Mouse (Mus musculus): ENCODE data around the gene Themis2. TPM values are rescaled to one million over a fixed set of nuclear protein-coding genes. Genes with fewer than 3 reads are reported as not detected.
"Not testable (repeated sequence)": the region's sequence is repeated elsewhere in the genome, so short reads cannot be mapped to it uniquely, and the experiment has no call there.

Themis2 gene
- polyA plus RNA-seq, 1 experiment from 2014 or later = 1.2 TPM

GRCm38 (mm10) chr4:132749258-132749982, 46.8 kb downstream of the Themis2 start:
- Histone ChIP-seq H3K27ac (replicated peaks in 1 of 2; ENCODE audit: control insufficient read depth in 1 of 2, insufficient read depth in 1 of 2, low read depth in 2 of 2, low read length in 2 of 2) (no peak overlapping the region), H3K9ac (ENCODE audit: low read length) (no peak overlapping the region), H3K4me2 (ENCODE audit: low read length) (no peak overlapping the region), H3K27me3 (ENCODE audit: control insufficient read depth, insufficient read depth, low read length) (no peaks in the 10 kb centered on the region), H3K4me1 (ENCODE audit: control insufficient read depth in 2 of 2, insufficient read depth in 2 of 2, low read length in 2 of 2) (peaks cover 0 to 3% of the 10 kb centered on the region in 2 experiments; a peak in 2 of 4 replicates), H3K36me3 (ENCODE audit: control insufficient read depth, insufficient read depth, low read length) (no peaks in the 10 kb centered on the region), H3K9me3 (ENCODE audit: control insufficient read depth, low read length) (no peaks in the 10 kb centered on the region), H3K4me3 (ENCODE audit: control insufficient read depth in 1 of 2, insufficient read depth in 1 of 2, low read depth in 1 of 2, low read length in 2 of 2) (no peak overlapping the region)
- no peak for ATAC-seq (ENCODE audit: insufficient number of reproducible peaks, insufficient read depth, low FRiP score, low read depth)
- 78% methylated on average over 6 of the region's 6 CpGs for WGBS

DNA sequence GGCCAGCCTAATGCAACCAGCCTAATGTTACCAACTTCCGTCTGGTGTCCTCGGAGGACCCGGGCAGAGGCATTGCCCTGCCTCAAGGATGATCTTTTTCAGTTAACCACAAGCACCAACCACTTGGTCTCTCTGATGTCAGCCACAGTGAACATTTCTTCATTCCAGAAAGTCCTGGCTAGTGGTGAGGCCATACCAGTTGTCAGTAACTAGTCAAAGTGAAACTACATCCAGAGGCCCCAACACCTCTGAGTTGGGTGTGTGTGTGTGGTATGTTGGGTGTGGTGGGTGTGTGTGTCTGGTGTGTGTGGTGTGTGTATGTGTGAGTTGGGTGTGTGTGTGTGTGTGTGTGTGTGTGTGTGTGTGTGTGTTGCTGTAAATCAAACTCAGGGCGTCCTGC, 47.4 kb downstream of the Themis2 start:
- Histone ChIP-seq H3K4me1 (ENCODE audit: control insufficient read depth in 2 of 2, insufficient read depth in 2 of 2, low read length in 2 of 2) (peaks cover 5 to 7% of the 10 kb centered on the region in 2 experiments; a peak in 3 of 4 replicates), H3K27me3 (ENCODE audit: control insufficient read depth, insufficient read depth, low read length) (no peaks in the 10 kb centered on the region), H3K36me3 (ENCODE audit: control insufficient read depth, insufficient read depth, low read length) (no peaks in the 10 kb centered on the region), H3K4me2 (ENCODE audit: low read length) (no peak overlapping the region), H3K9me3 (ENCODE audit: control insufficient read depth, low read length) (no peaks in the 10 kb centered on the region), H3K27ac (replicated peaks in 1 of 2; ENCODE audit: control insufficient read depth in 1 of 2, insufficient read depth in 1 of 2, low read depth in 2 of 2, low read length in 2 of 2) (no peak overlapping the region), H3K4me3 (ENCODE audit: control insufficient read depth in 1 of 2, insufficient read depth in 1 of 2, low read depth in 1 of 2, low read length in 2 of 2) (no peak overlapping the region), H3K9ac (ENCODE audit: low read length) (no peak overlapping the region)
- ATAC-seq (ENCODE audit: insufficient number of reproducible peaks, insufficient read depth, low FRiP score, low read depth) = no peak
- WGBS = 85% methylated on average over 4 of the region's 4 CpGs

- Histone ChIP-seq H3K9ac (ENCODE audit: low read length) (no peak overlapping the region), H3K27me3 (ENCODE audit: control insufficient read depth, insufficient read depth, low read length) (no peaks in the 10 kb centered on the region), H3K27ac (replicated peaks in 1 of 2; ENCODE audit: control insufficient read depth in 1 of 2, insufficient read depth in 1 of 2, low read depth in 2 of 2, low read length in 2 of 2) (peak overlapping the region; percentile 21 to 36), H3K4me1 (ENCODE audit: control insufficient read depth in 2 of 2, insufficient read depth in 2 of 2, low read length in 2 of 2) (peaks cover 6 to 7% of the 10 kb centered on the region in 2 experiments; a peak in 3 of 4 replicates), H3K36me3 (ENCODE audit: control insufficient read depth, insufficient read depth, low read length) (no peaks in the 10 kb centered on the region), H3K4me2 (ENCODE audit: low read length) (peak overlapping the region; percentile 2; the same call in 1 of the 2 replicates), H3K9me3 (ENCODE audit: control insufficient read depth, low read length) (no peaks in the 10 kb centered on the region), H3K4me3 (ENCODE audit: control insufficient read depth in 1 of 2, insufficient read depth in 1 of 2, low read depth in 1 of 2, low read length in 2 of 2) (no peak overlapping the region)
- ATAC-seq (ENCODE audit: insufficient number of reproducible peaks, insufficient read depth, low FRiP score, low read depth) = peak; percentile 23; the same call in 1 of the 2 replicates
- 40% methylated on average over 9 of the region's 9 CpGs for WGBS
Observed at GRCm38 (mm10) chr4:132747664-132748259, 48.4 kb downstream of the Themis2 start.

- H3K4me1 ChIP-seq (ENCODE audit: control insufficient read depth in 2 of 2, insufficient read depth in 2 of 2, low read length in 2 of 2) = peaks cover 6 to 7% of the 10 kb centered on the region in 2 experiments; a peak in 3 of 4 replicates
- no peaks in the 10 kb centered on the region for H3K27me3 ChIP-seq (ENCODE audit: control insufficient read depth, insufficient read depth, low read length)
- H3K36me3 ChIP-seq (ENCODE audit: control insufficient read depth, insufficient read depth, low read length) = no peaks in the 10 kb centered on the region
- no peak overlapping the region for H3K4me2 ChIP-seq (ENCODE audit: low read length)
- no peaks in the 10 kb centered on the region for H3K9me3 ChIP-seq (ENCODE audit: control insufficient read depth, low read length)
- H3K4me3 ChIP-seq (ENCODE audit: control insufficient read depth in 1 of 2, insufficient read depth in 1 of 2, low read depth in 1 of 2, low read length in 2 of 2) = no peak overlapping the region
- ATAC-seq (ENCODE audit: insufficient number of reproducible peaks, insufficient read depth, low FRiP score, low read depth) = no peak
- H3K27ac ChIP-seq (replicated peaks in 1 of 2; ENCODE audit: control insufficient read depth in 1 of 2, insufficient read depth in 1 of 2, low read depth in 2 of 2, low read length in 2 of 2) = peak overlapping the region in 1 of 2 experiments; percentile 36; a peak in 3 of 4 replicates
- no peak overlapping the region for H3K9ac ChIP-seq (ENCODE audit: low read length)
- 88% methylated on average over 9 of the region's 9 CpGs for WGBS
Observed at GRCm38 (mm10) chr4:132746911-132747517, 49.2 kb downstream of the Themis2 start.

GRCm38 (mm10) chr4:132743992-132744911, 51.9 kb downstream of the Themis2 start:
- 46% methylated on average over 11 of the region's 11 CpGs for WGBS
- no peaks in the 10 kb centered on the region for H3K9me3 ChIP-seq (ENCODE audit: control insufficient read depth, low read length)
- H3K36me3 ChIP-seq (ENCODE audit: control insufficient read depth, insufficient read depth, low read length) = no peaks in the 10 kb centered on the region
- no peak overlapping the region for H3K9ac ChIP-seq (ENCODE audit: low read length)
- no peak overlapping the region for H3K4me2 ChIP-seq (ENCODE audit: low read length)
- H3K27me3 ChIP-seq (ENCODE audit: control insufficient read depth, insufficient read depth, low read length) = no peaks in the 10 kb centered on the region
- H3K4me1 ChIP-seq (ENCODE audit: control insufficient read depth in 2 of 2, insufficient read depth in 2 of 2, low read length in 2 of 2) = peaks cover 6 to 7% of the 10 kb centered on the region in 2 experiments; a peak in 3 of 4 replicates
- H3K4me3 ChIP-seq (ENCODE audit: control insufficient read depth in 1 of 2, insufficient read depth in 1 of 2, low read depth in 1 of 2, low read length in 2 of 2) = no peak overlapping the region
- H3K27ac ChIP-seq (replicated peaks in 1 of 2; ENCODE audit: control insufficient read depth in 1 of 2, insufficient read depth in 1 of 2, low read depth in 2 of 2, low read length in 2 of 2) = 0 out of 4 replicates have a peak overlapping the region, but pooled peaks of 1 of the 2 experiments have one; percentile 2
- ATAC-seq (ENCODE audit: insufficient number of reproducible peaks, insufficient read depth, low FRiP score, low read depth) = peak; percentile 36

- H3K4me1 ChIP-seq (ENCODE audit: control insufficient read depth in 2 of 2, insufficient read depth in 2 of 2, low read length in 2 of 2) = peaks cover 6 to 7% of the 10 kb centered on the region in 2 experiments; a peak in 3 of 4 replicates
- ATAC-seq (ENCODE audit: insufficient number of reproducible peaks, insufficient read depth, low FRiP score, low read depth) = no peak
- H3K27ac ChIP-seq (replicated peaks in 1 of 2; ENCODE audit: control insufficient read depth in 1 of 2, insufficient read depth in 1 of 2, low read depth in 2 of 2, low read length in 2 of 2) = no peak overlapping the region
- 90% methylated on average over 7 of the region's 7 CpGs for WGBS
- H3K36me3 ChIP-seq (ENCODE audit: control insufficient read depth, insufficient read depth, low read length) = no peaks in the 10 kb centered on the region
- no peak overlapping the region for H3K4me2 ChIP-seq (ENCODE audit: low read length)
- H3K9ac ChIP-seq (ENCODE audit: low read length) = no peak overlapping the region
- no peaks in the 10 kb centered on the region for H3K27me3 ChIP-seq (ENCODE audit: control insufficient read depth, insufficient read depth, low read length)
- no peak overlapping the region for H3K4me3 ChIP-seq (ENCODE audit: control insufficient read depth in 1 of 2, insufficient read depth in 1 of 2, low read depth in 1 of 2, low read length in 2 of 2)
- H3K9me3 ChIP-seq (ENCODE audit: control insufficient read depth, low read length) = no peaks in the 10 kb centered on the region
Observed at GRCm38 (mm10) chr4:132741491-132741890, 54.7 kb downstream of the Themis2 start.

DNA sequence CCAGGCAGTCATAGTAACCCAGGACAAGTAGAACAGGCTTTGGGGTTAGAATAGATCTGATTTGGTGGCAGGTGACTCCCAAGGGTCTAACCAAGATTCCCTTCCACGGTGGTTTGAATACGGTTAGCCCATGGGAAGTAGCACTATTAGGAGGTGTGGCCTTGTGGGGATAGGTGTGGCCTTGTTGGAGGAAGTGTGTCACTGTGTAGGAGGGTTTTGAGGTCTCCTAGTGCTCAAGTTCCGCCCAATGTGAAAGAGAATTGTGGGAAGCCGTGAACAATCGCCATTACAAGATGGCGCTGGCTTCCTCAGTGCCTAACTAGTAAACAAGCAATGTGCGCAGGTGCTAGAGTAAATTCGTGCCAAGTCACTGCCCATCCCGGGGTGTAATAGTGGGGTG, 59.0 kb downstream of the Themis2 start:
- ATAC-seq (ENCODE audit: insufficient number of reproducible peaks, insufficient read depth, low FRiP score, low read depth); H3K9ac ChIP-seq (ENCODE audit: low read length); H3K4me1 ChIP-seq (ENCODE audit: control insufficient read depth in 2 of 2, insufficient read depth in 2 of 2, low read length in 2 of 2); H3K9me3 ChIP-seq (ENCODE audit: control insufficient read depth, low read length); H3K27me3 ChIP-seq (ENCODE audit: control insufficient read depth, insufficient read depth, low read length); H3K4me2 ChIP-seq (ENCODE audit: low read length); H3K36me3 ChIP-seq (ENCODE audit: control insufficient read depth, insufficient read depth, low read length); H3K4me3 ChIP-seq (ENCODE audit: control insufficient read depth in 1 of 2, insufficient read depth in 1 of 2, low read depth in 1 of 2, low read length in 2 of 2); H3K27ac ChIP-seq (replicated peaks in 1 of 2; ENCODE audit: control insufficient read depth in 1 of 2, insufficient read depth in 1 of 2, low read depth in 2 of 2, low read length in 2 of 2): not testable (repeated sequence)
- 91% methylated on average over 9 of the region's 9 CpGs for WGBS
